Mouse (Mus musculus) spleen, adult 2 months (tissue): ENCODE data around the gene Iqschfp. TPM values are rescaled to one million over a fixed set of nuclear protein-coding genes. Genes with fewer than 3 reads are reported as not detected.

Experiments used
- DNase-seq, 2 experiments: peaks; one replicate each; pipeline versions ENCODE4 v3.0.0 to v3.0.0-alpha.2; 2012 to 2021; ENCODE audit warnings: low spot score in 2 of 2, low read depth in 1 of 2
- H3K27ac ChIP-seq: fragments of 200-500 bp; 2 replicates; pipeline ENCODE4 v1.5.1; 2012; ENCODE audit warnings: low read length, inconsistent platforms; ENCODE audit not compliant: insufficient read depth
- H3K27me3 ChIP-seq: fragments of 200-500 bp; 2 replicates; pipeline ENCODE4 v1.6.1; 2012; ENCODE audit warnings: mild to moderate bottlenecking, moderate library complexity, low read length, inconsistent platforms; ENCODE audit not compliant: control insufficient read depth, insufficient read depth
- H3K36me3 ChIP-seq: fragments of 200-500 bp; 2 replicates; pipeline ENCODE4 v1.6.1; 2012; ENCODE audit warnings: mild to moderate bottlenecking, low read length, inconsistent platforms; ENCODE audit not compliant: control insufficient read depth, insufficient read depth
- H3K4me1 ChIP-seq: fragments of 200-500 bp; 2 replicates; pipeline ENCODE4 v1.6.1; 2011; ENCODE audit warnings: inconsistent platforms; ENCODE audit not compliant: control insufficient read depth, insufficient read depth, insufficient read length
- H3K4me3 ChIP-seq: fragments of 200-500 bp; 2 replicates; pipeline ENCODE4 v1.5.1; 2011; ENCODE audit warnings: mild to moderate bottlenecking, inconsistent platforms; ENCODE audit not compliant: insufficient read depth, insufficient read length; ENCODE audit errors: extremely low read depth
- CTCF ChIP-seq: fragments of 200-500 bp; IDR thresholded peaks from 2 replicates; pipeline ENCODE4 v1.5.1; 2011; ENCODE audit warnings: mild to moderate bottlenecking, inconsistent platforms; ENCODE audit not compliant: insufficient read depth, insufficient read length, insufficient replicate concordance; ENCODE audit errors: extremely low read depth
- POLR2A ChIP-seq: fragments of 200-500 bp; IDR thresholded peaks from 2 replicates; pipeline ENCODE4 v1.6.1; 2011; ENCODE audit warnings: low read depth, low read length, inconsistent platforms
- WGBS: fragments of 180-500 bp; shearing (Covaris S2); methylation state at CpG from one replicate; pipeline ENCODE4 v1.1.7; 2018; 5-methylcytosine and 5-hydroxymethylcytosine counted together
- polyA plus RNA-seq: library from polyadenylated mRNA; depleted of rRNA; stranded (reverse); fragments of >200 nt; gene quantifications from 2 replicates; pipeline ENCODE4 v1.2.3, GENCODE M21; 2012

Gene Iqschfp
- polyA plus RNA-seq, 1 experiment = not detected

DNA sequence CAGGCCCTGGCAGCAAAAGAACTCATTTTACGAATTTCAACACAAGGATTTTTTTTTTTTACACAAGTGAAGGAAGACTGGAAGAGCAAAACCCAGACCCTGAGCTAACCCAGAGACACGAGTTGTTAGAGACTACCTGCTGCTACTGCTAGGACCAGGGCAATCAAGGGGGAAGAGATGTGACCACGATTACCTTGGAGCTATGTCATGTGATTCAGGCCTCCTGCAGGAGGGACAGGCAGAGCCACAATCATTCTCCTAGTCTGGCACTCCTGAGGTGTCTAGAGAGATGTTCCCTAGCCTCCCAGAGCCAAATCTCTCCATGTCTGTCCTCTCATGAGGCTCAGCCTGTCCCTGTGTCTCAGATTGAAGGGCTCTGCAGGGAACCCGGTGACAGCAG lies 634.4 kb downstream of the Iqschfp start:
- WGBS = 61% methylated on average over 4 of the region's 4 CpGs
- Histone ChIP-seq H3K27me3 (no peaks in the 10 kb centered on the region), H3K36me3 (no peaks in the 10 kb centered on the region), H3K4me1 (no peaks in the 10 kb centered on the region), H3K27ac (no peak overlapping the region; the same call in 1 of the 2 replicates), H3K4me3 (no peak overlapping the region)
- TF ChIP-seq CTCF = no peak
- TF ChIP-seq POLR2A = no peak
- no peak for DNase-seq

DNA sequence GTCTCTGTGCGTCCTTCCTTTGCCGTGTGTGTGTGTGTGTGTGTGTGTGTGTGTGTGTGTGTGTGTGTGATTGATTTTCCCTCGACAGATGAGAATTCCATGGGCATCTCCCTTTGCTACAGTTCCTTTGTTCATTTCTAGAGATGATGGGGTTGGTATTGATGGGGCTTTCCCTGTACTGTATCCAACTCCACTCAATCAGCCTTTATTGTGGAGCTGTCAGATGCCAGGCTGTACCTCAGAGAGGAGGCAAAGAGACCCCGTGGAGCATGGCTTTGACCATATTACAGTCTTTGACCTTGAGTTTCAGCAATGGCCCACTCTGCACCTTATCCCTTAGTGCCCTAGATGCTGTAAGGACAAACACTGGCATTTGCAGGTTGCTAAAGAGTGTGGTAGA lies 635.1 kb downstream of the Iqschfp start:
- Histone ChIP-seq H3K4me1 (no peaks in the 10 kb centered on the region), H3K27me3 (no peaks in the 10 kb centered on the region), H3K27ac (no peak overlapping the region), H3K4me3 (no peak overlapping the region), H3K36me3 (no peaks in the 10 kb centered on the region)
- TF ChIP-seq CTCF (no peak), POLR2A (no peak)
- WGBS = 78% methylated on average over 4 of the region's 4 CpGs
- DNase-seq = no peak

DNA sequence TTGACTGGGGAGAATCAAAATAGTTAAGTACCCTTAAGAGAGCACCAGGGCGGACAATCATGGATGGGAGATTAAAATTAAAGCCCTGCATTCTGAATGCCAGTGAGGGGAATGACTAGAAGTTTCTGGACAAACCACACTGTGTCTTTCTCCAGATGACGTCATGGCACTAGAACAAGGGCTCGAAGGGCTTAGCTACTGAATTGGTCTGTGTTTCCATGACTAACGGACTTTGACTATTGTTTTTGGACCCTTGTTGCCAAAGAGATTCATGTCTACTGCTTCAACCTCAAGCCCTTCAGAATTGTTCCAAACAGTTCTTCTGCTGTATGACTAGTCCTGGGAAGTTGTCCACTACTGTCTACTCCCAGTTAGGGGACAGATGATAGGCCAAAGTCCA lies 639.9 kb downstream of the Iqschfp start:
- TF ChIP-seq POLR2A = no peak
- no peak for TF ChIP-seq CTCF
- Histone ChIP-seq H3K27me3 (no peaks in the 10 kb centered on the region), H3K27ac (no peak overlapping the region), H3K36me3 (no peaks in the 10 kb centered on the region), H3K4me3 (no peak overlapping the region), H3K4me1 (no peaks in the 10 kb centered on the region)
- WGBS = 90% methylated on average over 4 of the region's 4 CpGs
- DNase-seq = no peak

DNA sequence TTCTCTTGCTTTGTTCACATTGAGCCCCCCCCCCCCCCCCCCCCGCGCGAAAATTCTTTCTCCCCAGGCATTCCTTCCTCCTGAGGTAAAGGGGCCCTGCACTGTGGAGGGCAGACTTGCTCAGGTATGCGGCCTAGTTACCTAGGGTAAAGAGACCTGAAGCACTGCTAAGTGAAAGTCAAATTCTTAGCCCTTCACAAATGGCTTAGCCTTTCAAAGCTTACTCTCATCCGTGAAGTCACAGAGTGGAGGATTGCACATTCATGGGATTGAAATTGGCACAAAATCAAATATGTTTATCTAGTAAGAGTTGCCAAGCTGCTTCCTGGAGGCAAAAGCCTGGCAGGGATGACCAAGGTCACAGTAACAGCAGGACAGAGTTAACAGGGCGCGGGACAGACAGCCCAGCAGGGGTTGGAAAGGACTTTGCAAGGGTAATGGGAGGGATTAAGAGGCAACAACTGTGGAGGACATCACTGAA lies 642.6 kb downstream of the Iqschfp start:
- no peak for TF ChIP-seq POLR2A
- no peak for TF ChIP-seq CTCF
- WGBS = 68% methylated on average over 7 of the region's 7 CpGs
- Histone ChIP-seq H3K27me3 (no peaks in the 10 kb centered on the region), H3K4me3 (no peak overlapping the region), H3K4me1 (no peaks in the 10 kb centered on the region), H3K27ac (no peak overlapping the region), H3K36me3 (no peaks in the 10 kb centered on the region)
- DNase-seq = no peak

DNA sequence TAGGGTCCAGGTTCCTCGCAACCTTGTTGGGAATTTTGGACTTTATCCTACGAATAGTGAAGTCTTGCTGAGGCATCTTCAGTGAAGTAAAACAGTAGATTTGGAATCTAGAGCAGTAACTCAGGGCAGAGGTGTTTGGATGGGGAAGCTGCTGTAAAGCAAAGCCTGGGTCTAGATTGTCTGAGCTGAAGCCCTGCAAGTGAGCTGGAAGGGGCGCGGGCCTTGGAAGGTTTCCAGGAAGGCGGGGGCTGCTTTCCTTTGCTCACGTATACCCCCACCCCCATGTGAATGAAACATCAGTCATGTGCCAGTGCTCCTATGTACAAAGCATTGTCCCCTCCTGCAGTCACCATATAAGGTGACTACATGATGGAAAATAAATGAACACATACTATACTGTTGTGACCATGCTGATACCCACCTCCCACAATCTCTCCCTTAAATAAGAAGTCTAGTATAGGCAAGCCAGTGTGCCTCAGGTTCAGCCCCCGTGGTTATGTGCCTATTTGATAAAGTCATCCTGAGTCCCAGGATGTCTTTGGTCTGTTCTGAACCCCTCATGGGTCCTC lies 643.2 kb downstream of the Iqschfp start:
- no peaks in the 10 kb centered on the region for H3K36me3 ChIP-seq
- no peaks in the 10 kb centered on the region for H3K27me3 ChIP-seq
- no peak for DNase-seq
- no peak overlapping the region for H3K27ac ChIP-seq
- 79% methylated on average over 7 of the region's 7 CpGs for WGBS
- no peak overlapping the region for H3K4me3 ChIP-seq
- no peaks in the 10 kb centered on the region for H3K4me1 ChIP-seq
- TF ChIP-seq CTCF (no peak), POLR2A (no peak)

DNA sequence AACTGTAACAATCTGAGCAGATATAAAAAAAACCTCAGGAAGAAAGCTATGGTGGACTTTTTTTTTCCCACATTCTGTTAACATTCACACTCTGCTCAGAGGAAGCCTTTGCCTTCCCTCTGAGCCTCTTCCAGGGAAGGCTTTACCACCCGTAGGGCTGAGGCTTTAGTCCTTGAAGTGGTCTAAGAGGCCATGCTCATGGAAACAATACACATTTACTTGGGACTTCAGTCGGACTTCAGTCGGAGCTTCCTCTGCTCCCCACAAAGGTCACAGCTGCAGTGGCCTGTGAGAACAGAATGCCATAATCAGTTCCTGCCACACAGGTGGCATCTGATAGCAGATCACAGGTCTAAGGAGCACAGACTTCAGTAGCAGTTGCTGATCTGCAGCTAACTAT lies 644.0 kb downstream of the Iqschfp start:
- Histone ChIP-seq H3K4me3 (no peak overlapping the region), H3K27ac (no peak overlapping the region), H3K36me3 (no peaks in the 10 kb centered on the region), H3K4me1 (no peaks in the 10 kb centered on the region), H3K27me3 (no peaks in the 10 kb centered on the region)
- no peak for DNase-seq
- no peak for TF ChIP-seq CTCF
- no peak for TF ChIP-seq POLR2A
- 75% methylated on average over 3 of the region's 3 CpGs for WGBS

DNA sequence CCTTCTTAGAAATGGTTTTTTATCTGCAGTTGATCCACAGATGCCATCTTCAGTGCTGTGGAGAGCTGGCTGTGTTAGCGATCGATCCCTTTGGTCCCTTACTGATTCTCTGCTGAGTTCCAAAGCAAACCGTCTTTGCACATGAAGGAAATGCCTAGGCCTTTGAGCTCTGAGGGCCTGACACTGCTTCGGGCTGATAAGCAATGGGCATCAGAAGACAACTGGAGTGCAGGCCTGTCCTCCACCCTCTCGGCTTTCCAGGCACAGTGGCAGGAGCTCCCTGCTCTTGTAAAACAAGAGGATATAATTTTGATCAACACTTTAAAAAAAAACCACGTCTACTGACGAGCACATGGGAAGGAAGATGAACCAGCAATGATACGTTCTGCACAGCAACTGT lies 649.7 kb downstream of the Iqschfp start:
- Histone ChIP-seq H3K27me3 (no peaks in the 10 kb centered on the region), H3K4me1 (no peaks in the 10 kb centered on the region; the same call in 1 of the 2 replicates), H3K27ac (no peak overlapping the region), H3K36me3 (no peaks in the 10 kb centered on the region), H3K4me3 (no peak overlapping the region)
- no peak for DNase-seq
- whole genome bisulfite sequencing = 83% methylated on average over 8 of the region's 8 CpGs
- TF ChIP-seq CTCF = no peak
- no peak for TF ChIP-seq POLR2A
